Mouse (Mus musculus) 3134 (cell line): ENCODE measurements around the gene Gstm4.
A peak's percentile ranks its signal among the peaks of the same experiment; 100 is the strongest.
"Not testable (repeated sequence)": the region's sequence is repeated elsewhere in the genome, so short reads cannot be mapped to it uniquely, and the experiment has no call there.

ENCODE experiments used
- DNase-seq: peaks from one replicate; pipeline ENCODE4 v3.0.0-alpha.2; 2011; ENCODE audit warnings: low spot score; ENCODE audit not compliant: insufficient read length; ENCODE audit errors: extremely low read depth

Gene Gstm4

GRCm38 (mm10) chr3:108018190-108018820 lies 26.4 kb downstream of the Gstm4 start:
- DNase-seq = peak; percentile 32

- peak; percentile 89 for DNase-seq
Measured at GRCm38 (mm10) chr3:108017473-108018189, 27.1 kb downstream of the Gstm4 start, which contains the start of gene Gstm1. Gstm1 (minus strand) TSS chr3:108017973.

- not testable (repeated sequence) for DNase-seq
Measured at GRCm38 (mm10) chr3:108016468-108016867, 28.2 kb downstream of the Gstm4 start.

DNA sequence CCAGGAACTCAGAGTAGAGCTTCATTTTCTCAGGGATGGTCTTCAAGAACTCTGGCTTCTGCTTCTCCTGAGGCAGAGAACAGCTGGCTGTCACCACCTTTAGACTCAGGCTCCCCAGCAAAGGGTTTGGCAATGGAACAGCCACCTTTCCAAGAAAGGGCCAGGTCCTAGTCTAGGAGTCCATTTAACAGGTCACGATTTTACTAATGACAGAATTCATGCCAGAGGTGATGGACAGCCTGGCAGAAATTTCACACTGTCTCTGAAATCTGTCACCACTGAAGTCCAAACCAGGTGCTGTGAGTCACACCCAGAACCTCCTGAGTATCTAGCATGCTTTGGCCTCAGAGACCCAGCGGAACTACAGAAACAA lies 29.7 kb downstream of the Gstm4 start:
- no peak for DNase-seq

DNA sequence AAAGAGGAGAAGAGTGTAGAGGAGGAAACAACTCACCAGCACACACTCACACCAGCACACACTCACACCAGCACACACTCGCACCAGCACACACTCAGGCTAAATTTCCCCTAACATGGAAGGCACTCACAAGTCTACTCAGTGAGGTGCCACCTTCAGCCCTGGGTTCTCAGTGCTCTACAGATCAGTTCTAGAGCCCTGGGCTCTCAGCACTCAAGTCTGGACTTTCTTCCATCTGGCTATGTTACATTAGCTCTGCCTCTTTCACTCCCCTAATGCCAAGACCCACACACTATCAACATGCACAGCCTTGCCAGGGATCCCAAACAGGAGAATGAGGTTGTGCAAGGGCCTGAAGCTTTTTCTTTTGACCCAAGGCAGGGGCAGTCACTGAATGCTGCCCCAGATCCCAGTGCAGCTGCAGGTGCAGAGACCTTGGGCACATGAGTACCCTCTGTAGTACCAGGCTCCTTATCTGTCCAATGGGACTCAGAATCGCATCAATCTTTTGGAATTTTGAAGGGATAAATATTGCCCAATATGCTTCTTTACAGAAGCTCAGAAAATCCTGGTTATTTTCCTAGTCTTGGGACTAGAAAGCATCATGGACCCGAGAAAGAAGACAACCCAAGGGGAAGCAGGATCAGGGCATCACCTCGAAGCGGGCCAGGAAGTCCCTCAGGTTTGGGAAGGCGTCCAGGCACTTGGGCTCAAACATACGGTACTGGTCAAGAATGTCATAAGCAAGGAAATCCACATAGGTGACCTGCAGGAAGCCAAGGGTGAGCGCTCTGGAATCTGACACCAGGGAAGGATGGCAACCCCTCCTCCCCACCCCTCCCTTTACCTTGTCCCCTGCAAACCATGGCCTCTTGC lies 30.4 kb downstream of the Gstm4 start:
- DNase-seq = peak; percentile 15

GRCm38 (mm10) chr3:108013331-108013871 lies 31.3 kb downstream of the Gstm4 start:
- peak; percentile 69 for DNase-seq

- no peak for DNase-seq
Measured at GRCm38 (mm10) chr3:108011558-108011957, 33.1 kb downstream of the Gstm4 start.

DNA sequence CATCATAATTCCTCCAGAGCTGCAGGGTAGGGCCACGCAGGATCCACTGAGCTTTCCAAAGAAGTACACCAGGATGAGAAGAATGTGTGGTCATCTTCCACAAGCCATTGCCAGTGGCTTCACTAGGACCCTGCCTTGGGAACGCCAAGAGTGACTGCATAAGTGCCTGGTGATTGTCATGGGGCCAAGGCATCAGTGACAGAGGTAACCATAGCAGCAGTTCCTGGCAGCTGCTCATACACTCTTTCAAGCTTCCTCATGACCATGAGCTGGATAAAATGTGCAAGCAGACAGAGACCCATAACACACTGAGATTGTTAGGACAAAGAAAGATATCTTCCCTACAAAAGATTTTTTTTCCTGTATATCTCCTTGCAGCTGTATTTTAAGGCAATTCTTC lies 34.4 kb downstream of the Gstm4 start:
- DNase-seq = peak; percentile 57

DNA sequence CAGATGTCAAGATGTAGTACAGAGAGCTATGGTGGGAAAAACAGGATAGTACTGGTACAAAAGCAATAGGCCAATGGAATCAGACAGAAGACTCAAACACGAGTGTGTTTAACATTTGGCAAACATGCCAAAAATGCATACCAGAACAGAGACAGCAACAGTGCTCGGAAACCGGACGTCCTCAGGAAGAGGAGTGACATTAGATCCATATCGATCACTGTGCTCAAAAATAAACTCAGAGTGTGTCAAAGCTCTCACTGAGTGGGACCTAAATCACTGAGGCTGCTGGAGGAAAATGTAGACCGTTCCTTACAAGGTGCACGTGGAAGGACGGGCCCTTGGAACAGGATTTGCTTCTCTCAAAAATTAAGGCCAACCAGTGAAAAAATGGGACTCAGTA lies 42.7 kb downstream of the Gstm4 start:
- DNase-seq = no peak

GRCm38 (mm10) chr3:107999491-107999890 lies 45.2 kb downstream of the Gstm4 start:
- DNase-seq = no peak

- DNase-seq = no peak
Measured at GRCm38 (mm10) chr3:107998591-107998990, 46.1 kb downstream of the Gstm4 start.

DNA sequence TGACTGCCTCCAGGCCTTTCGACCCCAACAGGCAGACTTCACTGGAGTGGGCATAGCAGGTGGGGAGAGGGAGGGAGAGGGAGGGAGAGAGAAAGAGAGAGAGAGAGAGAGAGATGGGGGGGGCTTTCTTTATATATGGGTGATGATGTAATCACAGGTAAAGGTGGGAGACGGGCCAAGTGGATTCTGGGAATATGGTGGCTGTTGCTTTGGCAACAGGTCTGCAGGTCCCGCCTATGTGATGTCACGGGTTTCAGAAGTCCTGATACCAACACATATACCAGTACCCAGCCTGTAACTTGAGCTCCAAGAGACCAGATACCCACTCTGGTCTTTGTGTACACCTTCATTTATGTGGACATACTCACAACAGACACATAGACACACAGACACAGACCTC lies 48.1 kb downstream of the Gstm4 start:
- DNase-seq = no peak

- not testable (repeated sequence) for DNase-seq
Measured at GRCm38 (mm10) chr3:107995974-107996373, 48.7 kb downstream of the Gstm4 start.
